Mouse (Mus musculus) limb, embryonic 13.5 days (tissue): ENCODE measurements around the gene Psmb5. TPM values are rescaled to one million over a fixed set of nuclear protein-coding genes. Genes with fewer than 3 reads are reported as not detected.

Experiments used
- ATAC-seq: fragments of 200-750 bp; cut with Nextera tagmentation; 2 replicates; pipeline ENCODE4 v1.8.0; 2017; ENCODE audit warnings: low read depth, moderate number of reproducible peaks, moderate TSS enrichment; ENCODE audit not compliant: low FRiP score
- H3K27ac ChIP-seq: fragments of 300-500 bp; sonication (generic); 2 replicates; pipeline ENCODE4 v1.5.1; 2015; ENCODE audit warnings: inconsistent platforms, mild to moderate bottlenecking, moderate library complexity
- H3K27me3 ChIP-seq: fragments of 300-500 bp; sonication (generic); 2 replicates; pipeline ENCODE4 v1.6.1; 2015; ENCODE audit warnings: mild to moderate bottlenecking, inconsistent platforms
- H3K36me3 ChIP-seq: fragments of 300-500 bp; sonication (generic); 2 replicates; pipeline ENCODE4 v1.6.1; 2015; ENCODE audit warnings: inconsistent platforms, mild to moderate bottlenecking, moderate library complexity
- H3K4me1 ChIP-seq: fragments of 300-500 bp; sonication (generic); 2 replicates; pipeline ENCODE4 v1.6.1; 2015; ENCODE audit warnings: inconsistent platforms
- H3K4me2 ChIP-seq: fragments of 300-500 bp; sonication (generic); replicated peaks from 2 replicates; pipeline ENCODE4 v1.6.1; 2015; ENCODE audit warnings: inconsistent platforms, mild to moderate bottlenecking, moderate library complexity
- H3K4me3 ChIP-seq: fragments of 300-500 bp; sonication (generic); 2 replicates; pipeline ENCODE4 v1.5.1; 2015; ENCODE audit warnings: moderate library complexity, mild to moderate bottlenecking, inconsistent platforms
- H3K9ac ChIP-seq: fragments of 300-500 bp; sonication (generic); 2 replicates; pipeline ENCODE4 v1.6.1; 2015; ENCODE audit warnings: mild to moderate bottlenecking, inconsistent platforms
- H3K9me3 ChIP-seq: fragments of 300-500 bp; sonication (generic); 2 replicates; pipeline ENCODE4 v1.6.1; 2016; ENCODE audit warnings: inconsistent platforms
- WGBS: fragments of 180-500 bp; shearing (Covaris S2); methylation state at CpG from one replicate; pipeline ENCODE4 v1.1.7; 2015; 5-methylcytosine and 5-hydroxymethylcytosine counted together
- polyA plus RNA-seq: library from polyadenylated mRNA; unstranded; fragments of >200 nt; fragmentation: Nextera tagmentation; extraction: Ambion mirVana; gene quantifications from 2 replicates; pipeline ENCODE4 v1.2.1, GENCODE M21; 2015

The Psmb5 gene
- 394 and 410 TPM in 2 replicates for polyA plus RNA-seq

GRCm38 (mm10) chr14:54617897-54618365, at the start of gene Psmb5:
Gene Psmb5, minus strand, starts transcription at chr14:54618022.
- peak; percentile 91 for ATAC-seq
- Histone ChIP-seq H3K27ac (peak within 1 kb of the TSS; percentile 79; the same call in 1 of the 2 replicates), H3K4me2 (peak within 1 kb of the TSS; percentile 81), H3K9me3 (no peaks in the 10 kb centered on the region), H3K4me3 (peak within 1 kb of the TSS; percentile 79), H3K4me1 (peaks cover 12% of the 10 kb centered on the region), H3K27me3 (no peaks in the 10 kb centered on the region), H3K36me3 (peaks cover 29% of the 10 kb centered on the region), H3K9ac (peak within 1 kb of the TSS; percentile 89)
- WGBS, result under 1% methylated on average over 25 of the region's 25 CpGs

GRCm38 (mm10) chr14:54664477-54665222, 46.8 kb upstream of the Psmb5 start:
- Histone ChIP-seq H3K4me1 (no peaks in the 10 kb centered on the region), H3K36me3 (peaks cover 94% of the 10 kb centered on the region), H3K27me3 (no peaks in the 10 kb centered on the region), H3K9ac (no peak overlapping the region), H3K9me3 (no peaks in the 10 kb centered on the region), H3K4me2 (no peak overlapping the region), H3K27ac (no peak overlapping the region), H3K4me3 (no peak overlapping the region)
- ATAC-seq, result no peak
- 90% methylated on average over 10 of the region's 10 CpGs for WGBS

GRCm38 (mm10) chr14:54660009-54660408, 42.2 kb upstream of the Psmb5 start:
- ATAC-seq, result no peak
- no peak overlapping the region for H3K9ac ChIP-seq
- WGBS, result 96% methylated on average over 2 of the region's 2 CpGs
- H3K4me3 ChIP-seq, result no peak overlapping the region
- no peak overlapping the region for H3K4me2 ChIP-seq
- no peaks in the 10 kb centered on the region for H3K4me1 ChIP-seq
- no peak overlapping the region for H3K27ac ChIP-seq
- H3K9me3 ChIP-seq, result no peaks in the 10 kb centered on the region
- H3K27me3 ChIP-seq, result no peaks in the 10 kb centered on the region
- peaks cover 99% of the 10 kb centered on the region for H3K36me3 ChIP-seq

GRCm38 (mm10) chr14:54653496-54653895, 35.7 kb upstream of the Psmb5 start:
- Histone ChIP-seq H3K36me3 (peaks cover 77% of the 10 kb centered on the region), H3K4me1 (peaks cover 35% of the 10 kb centered on the region), H3K27me3 (no peaks in the 10 kb centered on the region), H3K27ac (peak overlapping the region; percentile 67; the same call in 1 of the 2 replicates), H3K4me2 (peak overlapping the region; percentile 79), H3K4me3 (peak overlapping the region; percentile 69), H3K9ac (peak overlapping the region; percentile 88), H3K9me3 (no peaks in the 10 kb centered on the region)
- ATAC-seq, result peak; percentile 88
- 0% methylated on average over 12 of the region's 12 CpGs for WGBS

GRCm38 (mm10) chr14:54652787-54653186, 35.0 kb upstream of the Psmb5 start:
- Histone ChIP-seq H3K36me3 (peaks cover 77% of the 10 kb centered on the region), H3K9ac (peak overlapping the region; percentile 88), H3K4me2 (peak overlapping the region; percentile 79), H3K4me1 (peaks cover 35% of the 10 kb centered on the region), H3K27me3 (no peaks in the 10 kb centered on the region), H3K9me3 (no peaks in the 10 kb centered on the region), H3K27ac (peak overlapping the region; percentile 67), H3K4me3 (peak overlapping the region; percentile 69)
- ATAC-seq, result no peak
- 0% methylated on average over 7 of the region's 7 CpGs for WGBS

- Histone ChIP-seq H3K27me3 (no peaks in the 10 kb centered on the region), H3K4me1 (peaks cover 35% of the 10 kb centered on the region), H3K4me3 (peak overlapping the region; percentile 69; the same call in 1 of the 2 replicates), H3K9me3 (no peaks in the 10 kb centered on the region), H3K9ac (peak overlapping the region; percentile 45), H3K4me2 (peak overlapping the region; percentile 79), H3K27ac (0 out of 2 replicates have a peak overlapping the region, but pooled peaks have one; percentile 16), H3K36me3 (peaks cover 77% of the 10 kb centered on the region)
- ATAC-seq, result no peak
- WGBS, result 81% methylated on average over 4 of the region's 4 CpGs
Measured at GRCm38 (mm10) chr14:54651556-54651955, 33.7 kb upstream of the Psmb5 start.

- peak overlapping the region; percentile 79; the same call in 1 of the 2 replicates for H3K4me2 ChIP-seq
- 0 out of 2 replicates have a peak overlapping the region, but pooled peaks have one; percentile 16 for H3K27ac ChIP-seq
- peak overlapping the region; percentile 69; the same call in 1 of the 2 replicates for H3K4me3 ChIP-seq
- H3K9ac ChIP-seq, result no peak overlapping the region
- H3K9me3 ChIP-seq, result no peaks in the 10 kb centered on the region
- no peaks in the 10 kb centered on the region for H3K27me3 ChIP-seq
- peak; percentile 54; the same call in 1 of the 2 replicates for ATAC-seq
- WGBS, result 62% methylated on average over 23 of the region's 23 CpGs
- H3K36me3 ChIP-seq, result peaks cover 77% of the 10 kb centered on the region
- peaks cover 35% of the 10 kb centered on the region for H3K4me1 ChIP-seq
Measured at GRCm38 (mm10) chr14:54650621-54651454, 33.0 kb upstream of the Psmb5 start.

GRCm38 (mm10) chr14:54647900-54648299, 30.1 kb upstream of the Psmb5 start:
- H3K36me3 ChIP-seq, result peaks cover 89% of the 10 kb centered on the region
- no peak overlapping the region for H3K27ac ChIP-seq
- no peak overlapping the region for H3K4me3 ChIP-seq
- peaks cover 26% of the 10 kb centered on the region for H3K4me1 ChIP-seq
- no peak overlapping the region for H3K4me2 ChIP-seq
- H3K9me3 ChIP-seq, result no peaks in the 10 kb centered on the region
- 86% methylated on average over 4 of the region's 4 CpGs for WGBS
- no peaks in the 10 kb centered on the region for H3K27me3 ChIP-seq
- no peak overlapping the region for H3K9ac ChIP-seq
- ATAC-seq, result no peak

- H3K4me2 ChIP-seq, result no peak overlapping the region
- ATAC-seq, result no peak
- no peak overlapping the region for H3K9ac ChIP-seq
- 91% methylated on average over 8 of the region's 8 CpGs for WGBS
- no peaks in the 10 kb centered on the region for H3K27me3 ChIP-seq
- H3K4me3 ChIP-seq, result no peak overlapping the region
- H3K36me3 ChIP-seq, result peaks cover 97% of the 10 kb centered on the region
- peaks cover 19% of the 10 kb centered on the region for H3K4me1 ChIP-seq
- H3K27ac ChIP-seq, result no peak overlapping the region
- H3K9me3 ChIP-seq, result no peaks in the 10 kb centered on the region
Measured at GRCm38 (mm10) chr14:54646898-54647636, 29.2 kb upstream of the Psmb5 start.

- Histone ChIP-seq H3K9me3 (no peaks in the 10 kb centered on the region), H3K36me3 (peaks cover 91% of the 10 kb centered on the region)
- WGBS, result 95% methylated on average over 17 of the region's 17 CpGs
Measured at GRCm38 (mm10) chr14:54646455-54646854, 28.6 kb upstream of the Psmb5 start.

GRCm38 (mm10) chr14:54644294-54644693, 26.5 kb upstream of the Psmb5 start:
- no peak for ATAC-seq
- H3K27ac ChIP-seq, result no peak overlapping the region
- H3K4me1 ChIP-seq, result peaks cover 12% of the 10 kb centered on the region
- 94% methylated on average over 9 of the region's 9 CpGs for WGBS
- no peak overlapping the region for H3K9ac ChIP-seq
- no peaks in the 10 kb centered on the region for H3K9me3 ChIP-seq
- no peak overlapping the region for H3K4me2 ChIP-seq
- H3K4me3 ChIP-seq, result no peak overlapping the region
- peaks cover 73% of the 10 kb centered on the region for H3K36me3 ChIP-seq
- no peaks in the 10 kb centered on the region for H3K27me3 ChIP-seq

More at GRCm38 (mm10) chr14:54646455-54646854, 28.6 kb upstream of the Psmb5 start:
- Histone ChIP-seq H3K4me3 (no peak overlapping the region), H3K9ac (no peak overlapping the region), H3K27me3 (no peaks in the 10 kb centered on the region), H3K27ac (no peak overlapping the region), H3K4me2 (no peak overlapping the region), H3K4me1 (peaks cover 13% of the 10 kb centered on the region)
- ATAC-seq, result no peak
